Mouse (Mus musculus) skeletal muscle tissue, adult 2 months (tissue): Measurements from ENCODE around the gene Chrm1.

Experiments used
- DNase-seq: peaks from one replicate; pipeline ENCODE4 v3.0.0-alpha.2; 2012; ENCODE audit warnings: low read depth, low spot score

The Chrm1 gene

DNA sequence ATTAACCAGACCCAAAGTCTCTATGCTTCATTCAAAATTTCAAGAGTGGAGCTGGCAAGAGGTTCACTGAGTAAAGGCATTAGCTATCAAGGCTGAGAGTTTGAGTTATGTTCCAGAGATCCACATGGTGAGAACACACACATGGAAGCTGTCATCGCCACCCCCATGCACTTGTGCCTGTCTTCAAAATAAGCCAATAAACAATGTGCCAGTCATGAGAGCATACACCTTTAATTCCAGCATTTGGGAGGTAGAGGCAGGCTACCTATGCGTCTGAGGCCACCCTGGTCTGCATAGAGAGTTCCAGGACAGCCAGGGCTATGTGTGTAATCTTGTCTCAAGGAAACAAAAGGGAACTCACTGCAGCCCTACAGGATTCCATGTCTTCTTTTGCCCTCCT lies 20.0 kb downstream of the Chrm1 start:
- no peak for DNase-seq

DNA sequence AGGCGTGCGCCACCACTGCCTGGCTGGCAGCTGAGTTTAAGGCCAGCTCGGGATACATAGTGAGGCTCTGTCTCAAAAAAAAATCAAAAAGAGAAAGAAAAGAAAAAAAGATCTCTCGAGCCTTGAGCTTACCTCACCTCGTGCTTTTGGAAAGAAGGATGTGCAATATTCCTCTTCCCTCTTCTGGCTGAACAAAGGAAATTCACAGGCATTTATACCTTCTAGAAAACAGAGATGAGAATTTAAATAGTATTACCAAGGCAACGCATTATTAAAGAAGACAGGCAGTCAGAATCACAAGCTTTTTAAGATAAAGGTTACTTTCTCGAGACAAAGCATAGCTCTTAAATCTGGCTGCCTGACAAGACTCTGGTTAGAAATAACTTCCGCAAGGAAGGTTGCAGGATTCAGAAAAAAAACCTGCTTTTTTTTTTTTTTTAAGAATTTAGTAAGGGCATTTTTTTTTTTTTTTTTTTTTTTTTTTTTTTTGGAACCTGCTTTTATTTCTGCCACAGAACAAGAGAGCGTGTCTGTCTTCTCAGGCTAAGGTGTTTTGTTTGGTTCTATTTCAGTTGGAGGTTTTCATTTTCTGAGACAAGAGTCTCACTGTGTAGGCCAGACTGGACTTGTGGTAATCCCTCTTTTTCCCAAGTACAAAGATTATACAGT lies 28.4 kb downstream of the Chrm1 start:
- no peak for DNase-seq

DNA sequence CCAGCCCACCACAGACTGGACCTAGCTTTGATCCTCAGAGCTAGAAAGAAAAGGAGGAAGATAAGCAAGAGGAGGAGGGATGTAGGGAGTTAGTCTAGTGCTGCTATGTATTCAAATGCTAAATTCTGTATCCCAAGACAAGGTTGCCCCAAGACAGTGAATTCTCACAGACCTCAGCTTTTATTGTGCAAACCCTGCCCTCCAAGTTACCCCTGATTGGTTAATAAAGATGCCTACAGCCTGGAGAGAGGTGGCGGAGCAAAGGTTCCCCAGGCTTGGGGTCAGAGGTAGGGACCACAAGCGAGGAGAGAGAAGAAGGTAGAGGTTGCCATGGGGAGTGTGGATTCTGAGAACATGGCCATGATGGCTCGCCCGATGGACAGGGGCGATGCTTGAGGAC lies 29.2 kb downstream of the Chrm1 start:
- no peak for DNase-seq

DNA sequence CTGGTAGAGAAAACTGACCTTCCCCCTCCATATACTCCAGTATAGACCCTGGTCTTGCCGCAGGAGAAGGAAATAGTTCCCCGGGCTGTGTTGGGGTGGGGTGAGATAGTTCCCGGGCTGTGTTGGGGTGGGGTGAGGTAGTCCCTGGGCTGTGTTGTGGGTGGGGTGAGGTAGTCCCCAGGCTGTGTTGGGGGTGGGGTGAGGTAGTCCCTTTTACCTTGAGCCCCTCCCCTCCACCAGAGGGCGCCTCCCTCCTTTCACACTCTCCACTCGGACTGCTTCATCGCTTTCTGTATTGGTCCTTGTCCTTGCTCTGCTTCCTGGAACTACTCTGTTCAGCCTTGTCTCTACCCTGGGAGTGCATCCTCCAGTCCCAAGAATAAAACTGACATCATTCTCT lies 31.7 kb downstream of the Chrm1 start:
- no peak for DNase-seq

DNA sequence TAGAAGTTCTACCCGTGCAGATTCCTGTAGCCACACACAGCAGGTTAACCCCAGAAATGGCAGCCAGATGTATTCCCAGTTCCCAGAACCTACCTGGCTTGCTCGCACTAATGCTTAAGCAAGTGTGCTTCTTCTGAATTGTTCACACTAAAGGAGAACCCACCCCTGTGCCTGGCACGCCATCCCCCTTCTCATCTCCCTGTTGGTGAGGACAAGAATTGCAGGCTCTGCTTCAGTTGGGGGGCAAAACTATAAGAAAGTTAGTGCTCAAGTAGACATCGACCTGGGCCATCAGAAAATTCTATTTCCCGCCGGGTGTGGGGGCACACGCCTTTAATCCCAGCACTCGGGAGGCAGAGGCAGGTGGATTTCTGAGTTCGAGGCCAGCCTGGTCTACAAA lies 36.1 kb downstream of the Chrm1 start:
- DNase-seq = no peak

DNA sequence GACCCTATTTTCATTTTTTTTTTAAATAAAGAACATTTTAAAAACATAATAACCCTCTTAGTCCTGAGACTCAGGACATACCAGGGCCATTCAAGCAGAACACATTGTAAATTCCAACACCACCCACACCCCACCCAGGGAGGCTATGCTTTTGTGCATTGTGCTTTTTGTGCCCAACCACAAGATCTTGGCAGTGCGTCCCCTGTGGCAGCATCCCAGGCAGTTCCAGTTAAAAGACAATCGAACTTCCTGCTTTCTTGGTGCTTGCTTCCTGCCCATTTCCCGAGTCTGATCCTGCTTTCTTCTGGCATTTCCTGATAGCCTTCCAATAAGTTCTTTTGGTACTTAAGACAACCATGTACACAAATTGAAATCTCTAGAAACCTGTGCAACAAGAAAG lies 38.9 kb downstream of the Chrm1 start:
- no peak for DNase-seq

DNA sequence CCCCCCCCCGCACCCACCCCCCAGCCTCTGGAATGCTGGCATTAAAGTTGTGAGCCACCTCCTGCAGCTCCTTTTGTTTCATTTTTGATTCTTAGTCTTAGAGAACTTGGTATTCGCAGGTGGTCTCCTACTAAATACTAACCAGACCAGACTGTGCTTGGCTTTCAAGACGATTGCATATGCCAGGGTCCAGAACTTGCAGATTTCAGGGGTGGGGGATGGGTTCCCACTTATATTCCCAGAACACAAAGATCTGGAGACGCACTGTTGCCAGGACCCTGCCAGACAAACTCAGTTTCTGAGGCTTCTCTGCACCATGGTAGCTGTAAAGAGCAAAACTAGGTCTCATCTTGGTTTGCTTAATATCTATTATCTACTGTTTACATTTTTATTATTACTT lies 40.0 kb downstream of the Chrm1 start:
- no peak for DNase-seq

DNA sequence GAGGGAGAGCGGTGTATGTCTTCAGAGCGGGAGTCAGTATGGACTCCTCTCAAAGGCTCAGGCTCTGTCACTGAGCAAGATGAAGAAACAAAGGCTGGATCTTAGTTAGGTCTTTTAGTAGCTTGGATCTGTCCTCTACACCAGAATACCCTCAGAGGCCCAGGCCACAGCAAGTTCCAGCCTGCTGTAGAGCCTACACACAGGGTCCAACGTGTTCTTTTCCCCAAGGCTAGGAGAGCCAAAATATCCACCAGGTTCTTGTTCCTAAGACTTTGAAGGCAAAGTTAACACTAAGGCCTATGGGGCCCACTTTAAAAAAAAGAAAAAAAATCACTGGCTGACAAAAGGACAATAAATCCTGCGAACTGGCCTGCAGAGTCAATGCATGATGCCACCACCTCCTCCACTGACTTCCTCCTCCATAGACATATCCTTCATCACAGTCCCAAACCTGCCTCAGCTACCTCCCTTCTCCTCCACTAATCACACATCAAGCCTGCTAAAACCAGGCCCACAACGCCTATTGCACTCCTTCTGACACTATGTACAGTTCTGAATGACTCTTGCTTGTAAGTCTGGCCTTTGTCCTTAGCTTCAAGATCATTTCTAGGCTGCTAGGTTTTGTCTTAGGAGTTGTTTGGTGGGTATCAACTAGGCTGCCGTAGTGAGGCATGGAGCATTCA lies 41.6 kb downstream of the Chrm1 start:
- no peak for DNase-seq

DNA sequence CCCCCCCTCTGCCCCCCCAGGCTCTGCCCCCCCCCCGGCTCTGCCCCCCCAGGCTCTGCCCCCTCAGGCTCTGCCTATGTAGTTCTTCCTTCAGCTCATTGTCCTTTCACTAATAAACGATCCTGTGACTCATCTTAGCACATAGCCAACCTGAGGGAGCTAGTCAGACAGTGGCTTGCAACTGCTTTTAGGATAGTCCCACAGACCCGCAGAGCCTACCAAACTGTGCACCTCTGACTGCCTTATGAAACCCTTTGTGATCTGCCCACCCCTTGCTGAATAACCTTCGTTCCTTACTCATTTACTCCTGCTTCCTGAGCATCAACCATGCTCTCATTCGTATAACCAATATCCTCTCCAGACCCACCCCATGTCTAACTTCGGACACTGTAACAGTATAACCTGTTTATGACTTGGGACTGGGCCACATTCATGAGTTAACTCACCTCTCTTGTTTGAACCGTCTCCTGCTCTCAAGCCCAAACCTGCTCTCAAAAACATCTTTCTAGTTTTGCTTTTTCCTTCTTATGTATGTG lies 42.6 kb downstream of the Chrm1 start:
- DNase-seq = no peak

DNA sequence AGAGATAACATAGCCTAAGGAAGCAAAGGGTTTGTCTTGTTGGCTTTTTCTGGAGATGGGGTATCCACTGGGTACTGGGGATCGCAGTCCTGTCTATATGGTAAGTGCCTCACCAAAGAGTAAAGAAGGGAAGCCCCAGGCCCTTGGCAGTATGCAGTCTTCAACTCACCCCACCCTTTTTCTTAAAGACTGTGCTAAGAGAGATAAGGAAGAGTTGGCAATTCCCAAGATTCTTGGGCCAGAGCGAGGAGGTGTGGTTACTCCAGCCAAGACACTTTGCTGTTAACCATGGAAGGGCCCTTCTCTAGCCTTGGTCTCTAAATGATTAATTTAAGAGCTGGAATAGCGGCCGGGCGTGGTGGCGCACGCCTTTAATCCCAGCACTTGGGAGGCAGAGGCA lies 43.3 kb downstream of the Chrm1 start:
- no peak for DNase-seq

DNA sequence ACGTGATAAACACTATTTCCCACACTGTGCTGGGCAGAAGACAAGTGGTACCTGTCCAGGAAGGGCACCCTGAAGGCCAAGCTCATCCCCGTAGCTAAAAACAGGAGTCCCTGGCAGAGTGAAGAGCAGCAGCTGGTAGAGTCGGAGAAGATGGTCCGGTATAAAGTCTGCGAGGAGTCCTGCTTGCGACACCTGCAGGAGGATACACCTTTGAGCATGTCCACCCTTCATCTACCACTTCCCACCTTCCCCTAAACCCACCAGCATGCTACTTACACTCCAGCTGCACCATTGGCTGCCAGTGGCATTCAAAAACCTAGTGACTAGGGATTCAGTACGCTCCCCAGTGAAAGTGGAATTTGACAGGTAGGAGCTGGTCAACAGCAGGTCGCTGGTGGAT lies 45.4 kb downstream of the Chrm1 start:
- DNase-seq = no peak

DNA sequence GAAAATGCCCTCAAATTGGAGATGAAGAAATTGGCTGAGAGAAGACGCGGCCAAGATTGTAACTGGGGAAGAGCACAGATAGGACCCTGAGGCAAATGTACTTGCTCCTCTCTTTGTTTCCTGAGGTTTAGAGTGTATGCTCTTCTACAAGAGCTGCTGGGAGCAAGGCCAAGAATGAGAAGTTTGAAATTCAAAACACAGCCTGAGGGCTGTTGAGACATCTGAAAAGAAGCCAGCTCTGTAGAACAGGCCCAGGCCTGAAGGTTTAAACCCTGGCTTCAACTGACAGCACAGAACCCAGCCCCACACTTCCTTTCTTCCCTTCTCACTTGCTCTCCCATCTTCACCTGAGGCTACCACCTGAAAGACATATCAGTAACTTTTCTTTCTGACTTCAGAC lies 46.5 kb downstream of the Chrm1 start:
- no peak for DNase-seq

DNA sequence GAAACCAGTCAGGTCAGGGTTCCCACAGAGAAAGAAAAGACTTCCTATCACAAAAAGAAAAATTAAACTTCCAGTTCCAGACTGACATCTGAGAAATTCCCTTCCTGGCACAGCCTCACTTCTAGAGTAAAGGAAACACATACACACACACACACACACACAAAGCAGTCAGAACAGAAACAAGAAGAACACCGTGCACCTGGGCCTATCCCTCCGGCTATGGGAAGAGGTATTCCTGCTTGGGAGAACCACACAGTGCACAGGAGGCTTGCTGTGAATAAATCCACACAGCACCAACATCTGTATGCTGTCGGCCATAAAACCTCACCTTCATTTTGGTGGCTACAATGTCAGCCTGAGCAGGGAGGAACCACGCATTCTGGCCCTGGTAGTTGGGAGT lies 47.9 kb downstream of the Chrm1 start:
- no peak for DNase-seq

DNA sequence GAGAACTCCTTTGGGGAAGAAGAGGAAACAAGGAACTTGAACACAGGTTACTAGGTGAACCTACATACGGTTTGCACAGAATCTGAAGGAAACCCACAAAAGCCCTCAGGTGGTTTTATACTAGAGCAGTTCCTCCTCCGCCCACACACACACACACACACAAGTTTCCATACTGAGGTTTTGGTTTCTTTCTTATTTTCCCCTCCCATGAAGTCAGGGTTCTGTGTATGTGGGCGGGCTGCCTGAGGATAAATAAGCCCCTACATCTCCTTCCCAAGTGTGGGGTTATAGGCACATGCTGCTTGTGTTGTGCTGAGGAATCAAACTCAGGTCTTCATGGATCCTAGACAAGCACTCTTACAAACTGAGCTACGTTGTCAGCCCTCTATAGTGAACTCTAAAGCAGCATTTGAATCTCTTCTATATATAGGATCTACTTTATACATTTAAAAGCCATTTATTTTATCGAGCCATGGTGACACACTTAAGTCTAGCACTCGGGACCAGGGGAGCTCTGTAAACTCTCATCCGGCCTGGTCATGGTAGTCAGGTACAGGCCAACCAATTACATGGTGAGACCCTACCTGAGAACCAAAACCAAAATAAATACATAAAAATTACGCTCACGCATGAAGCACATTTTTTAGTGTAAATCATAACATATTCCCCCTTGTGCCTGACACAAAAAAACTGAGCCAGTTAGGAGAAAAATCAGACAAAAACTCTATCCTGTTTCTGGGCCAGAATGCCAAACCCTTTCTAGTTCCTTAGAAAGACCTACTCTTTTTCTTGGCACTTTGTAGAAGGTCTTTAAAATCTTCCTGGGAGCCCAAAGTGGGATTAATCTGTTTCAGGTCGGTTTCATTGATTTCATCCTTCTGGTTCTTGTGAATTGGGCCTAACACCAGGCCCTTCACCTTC lies 48.6 kb downstream of the Chrm1 start:
- DNase-seq = no peak

DNA sequence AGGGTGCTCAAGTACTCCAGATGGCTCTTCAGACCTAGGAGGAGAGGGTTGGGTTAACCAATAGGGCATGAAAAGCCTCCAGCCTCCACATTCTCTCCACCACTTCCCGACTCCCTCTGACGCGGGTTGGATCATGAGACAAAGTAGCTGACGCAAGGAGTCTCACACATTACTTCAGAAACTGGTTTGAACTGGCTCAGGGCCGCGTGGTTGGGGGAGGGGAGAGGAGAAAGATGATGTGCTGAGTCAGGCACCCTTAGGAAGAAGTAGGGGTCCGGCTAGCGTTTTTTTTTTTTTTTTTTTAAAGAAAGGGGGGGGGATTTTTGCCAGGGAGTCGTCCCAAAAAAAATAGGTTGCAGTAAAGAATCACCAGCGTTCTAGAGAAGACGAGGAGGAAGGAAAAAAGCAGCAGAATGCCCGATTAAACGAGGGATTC lies 49.3 kb downstream of the Chrm1 start:
- DNase-seq = peak; percentile 62

DNA sequence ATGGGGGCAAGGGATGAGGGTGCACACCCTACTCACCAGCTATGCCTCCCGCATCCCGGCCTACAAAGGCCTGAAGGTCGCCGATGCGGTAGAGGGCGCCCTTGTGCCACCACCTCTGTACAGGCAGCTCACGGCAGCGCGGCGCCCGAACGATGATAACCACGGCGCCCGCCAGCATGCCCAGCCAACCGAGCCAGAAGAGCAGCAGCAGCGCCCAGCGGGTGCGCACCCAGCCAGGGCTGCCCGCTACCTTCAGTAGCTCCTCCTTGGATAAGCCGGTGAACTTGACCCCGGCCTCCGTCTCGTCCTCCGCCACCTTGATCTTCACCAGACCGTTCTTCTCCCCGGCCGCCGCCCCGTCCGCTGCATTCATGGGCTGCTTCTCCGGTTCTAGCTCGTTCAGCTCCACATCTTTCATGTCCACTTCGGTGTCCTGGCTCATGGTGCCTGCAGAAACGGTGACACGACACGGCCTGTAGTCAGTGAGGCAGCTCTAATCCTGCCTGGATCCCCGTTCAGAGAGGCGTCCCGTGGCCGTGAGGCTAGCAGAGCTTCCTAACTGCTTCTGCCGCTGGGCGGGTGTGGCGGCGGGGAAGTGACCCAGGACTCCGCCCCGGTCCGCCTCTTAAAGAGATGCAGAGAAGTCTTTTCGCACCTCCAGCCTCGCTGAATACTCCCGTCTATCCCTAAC lies 49.9 kb downstream of the Chrm1 start:
- peak; percentile 76 for DNase-seq

DNA sequence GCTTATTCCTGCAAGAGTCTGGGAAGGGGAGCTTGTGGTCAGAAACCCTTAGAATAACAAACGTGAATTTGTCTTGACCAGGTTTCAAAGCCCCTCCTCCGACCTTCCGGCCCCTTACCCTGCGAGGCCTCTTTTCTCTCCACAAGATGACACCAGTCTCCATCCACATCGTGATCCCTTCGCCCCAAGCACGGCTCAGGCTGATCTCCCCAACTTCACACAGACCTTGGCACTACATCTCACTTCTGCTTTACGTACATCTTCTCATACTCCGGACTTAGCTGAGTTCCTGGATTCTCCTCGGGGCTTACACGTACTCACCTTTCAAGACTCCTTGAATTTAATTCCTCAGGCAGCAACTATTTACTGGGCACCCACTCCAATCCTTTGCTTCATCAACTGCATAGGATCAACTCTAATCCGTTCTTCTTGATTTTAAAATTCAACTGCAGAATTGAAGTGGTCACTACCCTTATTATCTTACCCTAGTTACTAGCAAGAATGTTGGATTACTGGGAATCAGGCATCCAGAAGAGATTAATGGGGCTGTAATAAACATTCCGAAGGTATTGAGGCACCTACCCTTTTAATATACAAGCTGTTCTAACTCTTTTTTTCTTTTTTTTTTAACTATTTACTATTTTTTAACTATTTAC lies 50.5 kb downstream of the Chrm1 start:
- no peak for DNase-seq

DNA sequence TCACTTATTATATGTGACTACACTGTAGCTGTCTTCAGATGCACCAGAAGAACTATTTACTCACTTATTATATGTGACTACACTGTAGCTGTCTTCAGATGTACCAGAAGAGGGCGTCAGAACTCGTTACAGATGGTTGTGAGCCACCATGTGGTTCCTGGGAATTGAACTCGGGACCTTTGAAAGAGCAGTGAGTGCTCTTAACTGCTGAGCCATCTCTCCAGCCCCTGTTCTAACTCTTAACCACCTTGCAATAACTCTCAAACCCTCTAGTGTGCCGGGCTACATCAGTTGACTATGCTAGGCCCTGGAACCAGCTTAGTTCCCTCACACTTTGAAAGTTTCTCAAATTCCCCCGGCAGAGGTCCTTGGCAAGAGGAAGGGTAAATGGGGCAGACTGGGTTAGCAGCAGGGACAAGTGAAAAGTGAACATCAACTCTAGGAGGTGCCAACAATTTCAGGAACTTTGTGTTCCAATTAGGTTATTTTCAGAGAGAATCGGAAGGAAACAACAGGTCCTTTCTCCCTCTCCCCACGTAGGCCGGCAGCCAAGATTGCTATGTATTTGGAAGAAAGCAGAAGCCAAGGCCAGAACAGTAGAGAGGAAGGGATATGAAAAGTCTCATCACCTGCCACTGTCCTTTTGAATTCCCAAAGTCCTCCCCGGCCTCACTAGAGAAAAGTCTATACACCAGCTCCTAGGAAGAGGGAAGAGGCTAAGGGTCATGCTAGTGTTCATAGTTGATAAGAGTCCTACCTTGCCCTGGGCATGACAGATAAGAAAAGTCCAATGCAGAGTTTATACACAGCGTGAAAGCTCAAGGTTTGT lies 51.3 kb downstream of the Chrm1 start:
- no peak for DNase-seq

DNA sequence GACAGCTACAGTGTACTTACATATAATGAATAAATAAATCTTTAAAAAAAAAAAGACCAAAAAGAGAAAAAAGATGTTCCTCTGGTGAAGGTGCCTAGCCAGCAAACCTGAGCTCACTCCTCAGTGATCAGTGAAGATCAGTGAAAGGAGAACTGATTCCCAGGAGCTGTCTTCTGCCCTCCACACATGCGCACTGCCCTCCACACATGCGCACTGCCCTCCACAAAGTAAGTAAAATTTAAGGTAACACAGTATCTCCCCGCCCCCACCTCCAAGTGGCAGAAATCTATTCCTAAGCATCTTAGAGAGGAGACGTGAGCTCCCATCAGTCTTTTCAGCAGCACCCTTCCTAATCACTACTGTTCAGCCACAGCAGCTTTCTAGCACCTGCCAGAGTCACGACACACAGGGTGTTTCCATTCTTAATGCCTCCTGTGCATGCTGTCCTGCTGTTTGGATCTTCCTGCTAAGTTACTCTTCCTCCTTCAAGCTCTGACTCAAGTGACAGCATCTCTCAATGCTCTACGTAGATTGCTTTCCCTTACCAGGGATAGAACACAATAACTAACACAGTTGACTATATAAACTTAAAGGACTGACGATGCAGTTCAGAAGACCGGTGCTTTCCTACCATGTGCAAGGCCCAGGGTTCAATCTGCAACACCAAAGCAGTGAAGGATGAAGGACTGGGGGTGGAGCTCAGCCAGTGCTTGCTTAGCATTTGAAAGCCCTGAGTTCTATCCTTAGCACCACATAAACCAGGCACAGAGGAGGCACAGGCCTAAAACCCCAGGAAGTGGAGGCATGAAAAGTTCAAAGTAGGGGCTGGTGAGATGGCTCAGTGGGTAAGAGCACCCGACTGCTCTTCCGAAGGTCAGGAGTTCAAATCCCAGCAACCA lies 52.5 kb downstream of the Chrm1 start:
- no peak for DNase-seq
